Mouse (Mus musculus): ENCODE results near the gene Scrn2. TPM values are rescaled to one million over a fixed set of nuclear protein-coding genes. Genes with fewer than 3 reads are reported as not detected.

The Scrn2 gene
- polyA plus RNA-seq, 1 experiment from 2014 or later, result 16.4 TPM

DNA sequence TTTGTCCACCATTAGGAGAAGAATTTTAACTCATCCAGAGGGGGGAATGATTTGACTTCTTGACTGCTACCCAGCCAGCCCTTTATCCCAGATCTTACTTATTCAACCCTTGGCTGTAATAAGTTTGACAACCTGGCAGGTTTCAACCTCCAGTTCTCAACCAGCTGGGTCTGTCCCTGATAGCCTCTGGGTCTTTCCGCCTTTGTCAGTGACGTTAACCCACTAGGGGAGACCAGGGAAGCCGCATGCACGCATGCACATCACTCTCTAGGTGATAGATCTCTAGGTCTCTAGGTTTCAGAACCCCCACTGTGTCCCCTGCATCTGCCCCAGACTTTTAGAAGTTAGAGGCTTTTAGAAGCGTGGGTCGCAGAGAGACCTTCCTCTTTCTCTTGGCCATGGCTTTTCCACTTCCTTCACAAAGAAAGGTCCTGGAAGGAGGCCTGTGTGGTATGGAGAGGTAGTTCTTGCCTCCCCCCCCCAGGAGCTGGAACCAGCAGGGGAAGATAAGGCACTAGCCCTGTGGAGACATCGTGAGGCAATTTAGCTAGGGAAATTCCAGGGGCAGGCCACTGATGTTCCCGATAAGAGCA, 20.4 kb upstream of the Scrn2 start:
- Histone ChIP-seq H3K9me3 (ENCODE audit: control insufficient read depth, low read length) (no peaks in the 10 kb centered on the region), H3K27ac (ENCODE audit: low read depth, low read length) (no peak overlapping the region), H3K27me3 (replicated peaks; ENCODE audit: control insufficient read depth, insufficient read depth, low read length) (peaks cover 58% of the 10 kb centered on the region), H3K9ac (ENCODE audit: low read depth, low read length) (no peak overlapping the region), H3K4me2 (no peak overlapping the region), H3K36me3 (ENCODE audit: control insufficient read depth, insufficient read depth, low read length) (no peaks in the 10 kb centered on the region), H3K4me3 (ENCODE audit: low read depth, low read length) (no peak overlapping the region), H3K4me1 (replicated peaks; ENCODE audit: control insufficient read depth, insufficient read depth, low read length) (peaks cover 5% of the 10 kb centered on the region)
- ATAC-seq (replicated peaks; ENCODE audit: low FRiP score) (no peak), DNase-seq (ENCODE audit: low spot score) (no peak)
- 22% methylated on average over 8 of the region's 8 CpGs for WGBS

DNA sequence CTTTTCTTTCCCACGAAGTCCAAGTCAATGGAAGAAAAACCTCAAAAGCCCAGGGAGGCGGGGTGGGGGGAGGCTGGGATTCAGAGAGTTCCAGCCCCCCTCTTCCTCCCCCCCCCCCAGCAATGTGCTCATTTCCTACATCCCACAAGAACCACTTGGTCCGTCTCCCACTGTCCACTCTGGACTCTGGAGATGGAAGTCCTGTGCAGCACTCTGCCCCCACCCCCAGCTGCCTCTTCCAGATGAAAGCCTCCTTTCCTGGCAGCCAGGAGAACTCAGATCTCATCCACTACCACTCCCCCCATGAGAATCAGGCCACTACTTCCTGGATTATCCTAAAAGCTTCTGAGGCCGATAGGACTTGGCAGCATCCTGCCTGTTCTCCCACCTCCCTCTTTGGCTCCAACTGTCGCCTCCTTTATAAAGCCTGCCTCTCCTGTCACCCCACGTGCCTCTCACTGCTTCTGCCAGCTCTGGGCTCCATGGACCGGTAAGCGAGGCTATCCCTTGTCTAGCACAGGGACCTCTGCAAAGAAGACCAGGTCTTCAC, 16.5 kb upstream of the Scrn2 start, which contains the start of gene Sp6:
TSS of gene Sp6 (plus strand) at position 274 of the 550 bp plus-strand sequence.
- H3K9ac ChIP-seq (ENCODE audit: low read depth, low read length), result no peak within 1 kb of the TSS
- H3K4me1 ChIP-seq (replicated peaks; ENCODE audit: control insufficient read depth, insufficient read depth, low read length), result peaks cover 3% of the 10 kb centered on the region; the same call in 1 of the 2 replicates
- ATAC-seq (replicated peaks; ENCODE audit: low FRiP score), result no peak
- 31% methylated on average over 8 of the region's 8 CpGs for WGBS
- H3K9me3 ChIP-seq (ENCODE audit: control insufficient read depth, low read length), result no peaks in the 10 kb centered on the region
- H3K4me3 ChIP-seq (ENCODE audit: low read depth, low read length), result no peak within 1 kb of the TSS
- H3K27ac ChIP-seq (ENCODE audit: low read depth, low read length), result no peak within 1 kb of the TSS
- no peak within 1 kb of the TSS for H3K4me2 ChIP-seq
- peaks cover 88% of the 10 kb centered on the region for H3K27me3 ChIP-seq (replicated peaks; ENCODE audit: control insufficient read depth, insufficient read depth, low read length)
- H3K36me3 ChIP-seq (ENCODE audit: control insufficient read depth, insufficient read depth, low read length), result no peaks in the 10 kb centered on the region
- no peak for DNase-seq (ENCODE audit: low spot score)

GRCm38 (mm10) chr11:97017696-97018582, 11.8 kb upstream of the Scrn2 start:
- Histone ChIP-seq H3K9ac (ENCODE audit: low read depth, low read length) (no peak overlapping the region), H3K27me3 (replicated peaks; ENCODE audit: control insufficient read depth, insufficient read depth, low read length) (peaks cover 95% of the 10 kb centered on the region), H3K36me3 (ENCODE audit: control insufficient read depth, insufficient read depth, low read length) (no peaks in the 10 kb centered on the region), H3K4me1 (replicated peaks; ENCODE audit: control insufficient read depth, insufficient read depth, low read length) (peaks cover 10% of the 10 kb centered on the region), H3K4me2 (peak overlapping the region; percentile 61), H3K9me3 (ENCODE audit: control insufficient read depth, low read length) (no peaks in the 10 kb centered on the region), H3K27ac (ENCODE audit: low read depth, low read length) (no peak overlapping the region), H3K4me3 (ENCODE audit: low read depth, low read length) (peak overlapping the region; percentile 31)
- DNase-seq (ENCODE audit: low spot score) (no peak), ATAC-seq (replicated peaks; ENCODE audit: low FRiP score) (no peak)
- 2% methylated on average over 36 of the region's 36 CpGs for WGBS

DNA sequence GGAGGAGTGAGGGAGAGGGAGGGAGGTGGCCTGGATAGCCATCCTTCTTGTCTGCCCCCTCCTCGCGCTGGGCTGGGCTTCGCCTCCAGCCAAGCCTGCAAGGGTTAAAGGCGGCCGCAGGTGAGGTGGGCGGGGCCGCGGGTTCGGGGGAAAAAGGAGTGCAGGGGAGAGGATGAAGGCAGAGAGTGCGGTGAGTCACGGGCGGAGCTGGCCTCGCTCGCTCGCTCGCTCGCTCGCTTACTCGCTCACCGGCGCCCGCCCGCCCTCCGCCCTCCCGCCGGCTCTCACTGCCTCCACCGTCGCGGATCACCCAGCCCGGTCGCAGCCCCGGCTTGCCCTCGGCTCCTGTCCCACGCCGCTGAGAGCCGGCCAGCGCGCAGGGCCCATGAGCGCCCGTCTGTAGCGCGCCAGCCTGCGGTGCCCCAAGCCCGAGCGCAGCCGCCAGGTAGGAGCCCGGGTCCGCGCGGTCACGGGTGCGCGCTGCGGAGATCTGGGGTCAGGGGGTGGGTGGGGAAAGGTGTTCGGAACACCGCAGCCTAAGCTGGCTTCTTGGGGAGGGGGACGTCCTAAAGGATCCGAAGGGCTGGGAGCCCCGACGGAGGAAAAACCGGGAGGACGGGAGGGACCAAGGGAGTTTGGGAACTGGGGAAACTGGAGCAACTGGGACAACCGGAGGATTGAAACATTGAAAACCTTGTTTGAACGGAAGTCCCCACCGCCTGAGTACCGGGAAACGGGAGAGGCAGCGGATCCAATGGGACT, 11.0 kb upstream of the Scrn2 start:
- Histone ChIP-seq H3K9me3 (ENCODE audit: control insufficient read depth, low read length) (no peaks in the 10 kb centered on the region), H3K4me3 (ENCODE audit: low read depth, low read length) (peak overlapping the region; percentile 31), H3K27me3 (replicated peaks; ENCODE audit: control insufficient read depth, insufficient read depth, low read length) (peaks cover 96% of the 10 kb centered on the region), H3K27ac (ENCODE audit: low read depth, low read length) (no peak overlapping the region), H3K4me1 (replicated peaks; ENCODE audit: control insufficient read depth, insufficient read depth, low read length) (peaks cover 10% of the 10 kb centered on the region), H3K36me3 (ENCODE audit: control insufficient read depth, insufficient read depth, low read length) (no peaks in the 10 kb centered on the region), H3K9ac (ENCODE audit: low read depth, low read length) (no peak overlapping the region), H3K4me2 (peak overlapping the region; percentile 61)
- DNase-seq (ENCODE audit: low spot score) (no peak), ATAC-seq (replicated peaks; ENCODE audit: low FRiP score) (no peak)
- WGBS, result 2% methylated on average over 60 of the region's 68 CpGs

DNA sequence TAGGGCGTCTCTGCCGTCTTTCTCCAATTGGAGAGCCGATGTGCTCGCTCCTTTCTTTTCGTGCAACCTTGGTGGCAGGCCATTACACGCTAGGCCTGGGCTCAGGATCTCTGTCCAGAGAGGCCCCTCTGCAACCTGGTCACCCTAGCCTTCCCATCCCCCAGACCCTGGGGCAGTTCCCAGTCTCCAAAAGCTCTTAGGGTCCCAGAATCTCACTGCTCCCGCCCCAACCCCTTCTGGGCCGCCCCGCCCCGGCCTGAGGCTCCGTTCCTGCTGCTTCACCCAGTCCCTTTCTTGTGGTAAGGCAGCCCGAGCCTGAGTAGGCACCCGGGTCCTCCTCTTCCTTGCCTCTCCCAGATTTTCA, 10.4 kb upstream of the Scrn2 start:
- peaks cover 10% of the 10 kb centered on the region for H3K4me1 ChIP-seq (replicated peaks; ENCODE audit: control insufficient read depth, insufficient read depth, low read length)
- 6% methylated on average over 13 of the region's 13 CpGs for WGBS

GRCm38 (mm10) chr11:97021121-97021765, 8.5 kb upstream of the Scrn2 start:
- Histone ChIP-seq H3K9ac (ENCODE audit: low read depth, low read length) (no peak overlapping the region), H3K27me3 (replicated peaks; ENCODE audit: control insufficient read depth, insufficient read depth, low read length) (peaks cover 93% of the 10 kb centered on the region), H3K4me2 (peak overlapping the region; percentile 83), H3K36me3 (ENCODE audit: control insufficient read depth, insufficient read depth, low read length) (no peaks in the 10 kb centered on the region), H3K9me3 (ENCODE audit: control insufficient read depth, low read length) (no peaks in the 10 kb centered on the region), H3K27ac (ENCODE audit: low read depth, low read length) (no peak overlapping the region), H3K4me1 (replicated peaks; ENCODE audit: control insufficient read depth, insufficient read depth, low read length) (peaks cover 14% of the 10 kb centered on the region), H3K4me3 (ENCODE audit: low read depth, low read length) (peak overlapping the region; percentile 60)
- 4% methylated on average over 27 of the region's 27 CpGs for WGBS
- peak; percentile 56 for DNase-seq (ENCODE audit: low spot score)
- no peak for ATAC-seq (replicated peaks; ENCODE audit: low FRiP score)

More for the DNA sequence above, 10.4 kb upstream of the Scrn2 start:
- H3K4me2 ChIP-seq, result no peak overlapping the region
- H3K27ac ChIP-seq (ENCODE audit: low read depth, low read length), result no peak overlapping the region
- H3K36me3 ChIP-seq (ENCODE audit: control insufficient read depth, insufficient read depth, low read length), result no peaks in the 10 kb centered on the region
- no peak overlapping the region; the same call in 1 of the 2 replicates for H3K4me3 ChIP-seq (ENCODE audit: low read depth, low read length)
- no peaks in the 10 kb centered on the region for H3K9me3 ChIP-seq (ENCODE audit: control insufficient read depth, low read length)
- peaks cover 96% of the 10 kb centered on the region for H3K27me3 ChIP-seq (replicated peaks; ENCODE audit: control insufficient read depth, insufficient read depth, low read length)
- DNase-seq (ENCODE audit: low spot score) (no peak), ATAC-seq (replicated peaks; ENCODE audit: low FRiP score) (no peak)
- H3K9ac ChIP-seq (ENCODE audit: low read depth, low read length), result no peak overlapping the region

GRCm38 (mm10) chr11:97021873-97022484, 7.8 kb upstream of the Scrn2 start:
- Histone ChIP-seq H3K27ac (ENCODE audit: low read depth, low read length) (no peak overlapping the region), H3K36me3 (ENCODE audit: control insufficient read depth, insufficient read depth, low read length) (no peaks in the 10 kb centered on the region), H3K4me2 (peak overlapping the region; percentile 83), H3K4me1 (replicated peaks; ENCODE audit: control insufficient read depth, insufficient read depth, low read length) (peaks cover 14% of the 10 kb centered on the region), H3K9ac (ENCODE audit: low read depth, low read length) (peak overlapping the region; percentile 59), H3K4me3 (ENCODE audit: low read depth, low read length) (peak overlapping the region; percentile 60), H3K9me3 (ENCODE audit: control insufficient read depth, low read length) (no peaks in the 10 kb centered on the region), H3K27me3 (replicated peaks; ENCODE audit: control insufficient read depth, insufficient read depth, low read length) (peaks cover 85% of the 10 kb centered on the region)
- DNase-seq (ENCODE audit: low spot score), result peak; percentile 75
- WGBS, result under 1% methylated on average over 50 of the region's 50 CpGs
- peak; percentile 59 for ATAC-seq (replicated peaks; ENCODE audit: low FRiP score)

GRCm38 (mm10) chr11:97024977-97025376, 4.8 kb upstream of the Scrn2 start:
- WGBS, result 29% methylated on average over 10 of the region's 10 CpGs
- H3K4me2 ChIP-seq, result no peak overlapping the region

More at GRCm38 (mm10) chr11:97024977-97025376, 4.8 kb upstream of the Scrn2 start:
- no peaks in the 10 kb centered on the region for H3K9me3 ChIP-seq (ENCODE audit: control insufficient read depth, low read length)
- H3K4me1 ChIP-seq (replicated peaks; ENCODE audit: control insufficient read depth, insufficient read depth, low read length), result peaks cover 14% of the 10 kb centered on the region
- ATAC-seq (replicated peaks; ENCODE audit: low FRiP score) (no peak), DNase-seq (ENCODE audit: low spot score) (no peak)
- no peak overlapping the region for H3K4me3 ChIP-seq (ENCODE audit: low read depth, low read length)
- H3K36me3 ChIP-seq (ENCODE audit: control insufficient read depth, insufficient read depth, low read length), result no peaks in the 10 kb centered on the region
- no peak overlapping the region for H3K27ac ChIP-seq (ENCODE audit: low read depth, low read length)
- H3K27me3 ChIP-seq (replicated peaks; ENCODE audit: control insufficient read depth, insufficient read depth, low read length), result peaks cover 55% of the 10 kb centered on the region
- no peak overlapping the region for H3K9ac ChIP-seq (ENCODE audit: low read depth, low read length)
